Mouse (Mus musculus): ENCODE results near the gene Tap1. TPM values are rescaled to one million over a fixed set of nuclear protein-coding genes. Genes with fewer than 3 reads are reported as not detected.
A peak's percentile ranks its signal among the peaks of the same experiment; 100 is the strongest.

Gene Tap1
- polyA plus RNA-seq, 1 experiment from 2014 or later = 7.2 TPM

DNA sequence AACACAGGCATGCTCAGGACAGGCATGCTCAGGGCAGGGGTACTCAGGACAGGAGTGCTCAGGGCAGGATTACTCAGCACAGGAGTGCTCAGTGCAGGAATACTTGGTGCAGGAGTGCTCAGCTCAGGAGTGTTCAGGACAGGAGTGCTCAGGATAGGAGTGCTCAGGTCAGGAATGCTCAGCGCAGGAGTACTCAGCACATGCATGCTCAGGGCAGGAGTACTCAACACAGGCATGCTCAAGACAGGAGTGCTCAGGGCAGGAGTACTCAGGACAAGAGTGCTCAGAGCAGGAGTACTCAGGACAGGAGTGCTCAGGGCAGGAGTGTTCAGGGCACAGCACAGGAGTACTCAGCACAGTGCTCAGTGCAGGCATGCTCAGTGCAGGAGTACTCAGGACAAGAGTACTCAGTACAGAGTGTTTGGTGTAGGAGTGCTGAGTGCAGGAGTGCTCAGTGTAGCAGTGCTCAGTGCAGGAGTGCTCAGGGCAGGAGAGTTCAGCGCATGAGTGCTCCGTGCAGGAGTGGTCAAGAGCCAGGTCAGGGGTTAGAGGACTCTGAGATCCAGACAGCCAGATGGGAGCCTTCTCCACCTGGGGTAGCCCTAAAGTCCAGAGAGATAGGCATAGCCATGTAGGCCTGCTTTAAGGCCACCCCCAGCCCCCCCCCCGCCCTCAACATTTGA, 15.5 kb downstream of the Tap1 start:
- Histone ChIP-seq H3K9ac (replicated peaks; ENCODE audit: low read depth, low read length) (no peak overlapping the region), H3K4me2 (replicated peaks; ENCODE audit: low read depth, low read length) (no peak overlapping the region), H3K9me3 (ENCODE audit: control insufficient read depth, low read depth, low read length) (no peaks in the 10 kb centered on the region), H3K4me1 (ENCODE audit: control insufficient read depth, insufficient read depth, low read length) (0 out of 2 replicates have a peak, but pooled peaks cover 9% of the 10 kb centered on the region), H3K27me3 (ENCODE audit: control insufficient read depth, insufficient read depth, low read length) (peaks cover 11% of the 10 kb centered on the region; the same call in 1 of the 2 replicates), H3K4me3 (ENCODE audit: low read depth, low read length) (no peak overlapping the region), H3K27ac (ENCODE audit: low read length) (no peak overlapping the region), H3K36me3 (ENCODE audit: control insufficient read depth, insufficient read depth, low read length) (no peaks in the 10 kb centered on the region)
- no peak for ATAC-seq (ENCODE audit: insufficient number of reproducible peaks, insufficient read depth, low FRiP score, low read depth)
- WGBS = 76% methylated on average over 4 of the region's 4 CpGs

DNA sequence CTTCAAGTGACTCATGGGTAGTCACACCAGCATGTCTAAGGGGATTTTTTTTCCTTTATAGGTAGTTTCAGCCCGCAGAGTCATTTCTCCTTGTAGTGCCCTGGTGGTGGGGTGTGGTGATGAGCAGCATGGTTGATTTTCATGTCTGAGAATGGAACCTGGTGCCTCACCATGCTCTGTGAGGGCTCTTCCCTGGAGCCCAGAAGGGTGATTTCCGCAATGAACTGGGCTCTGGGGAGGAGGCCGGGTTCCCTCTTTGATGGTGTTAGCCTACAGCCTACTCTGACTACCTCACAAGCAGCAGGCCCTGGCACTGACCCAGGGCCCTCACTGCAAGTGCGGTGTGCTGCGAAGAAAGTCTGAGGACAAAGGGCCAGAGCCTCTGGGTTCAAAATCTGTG, 16.1 kb downstream of the Tap1 start, which contains the start of gene Tap2:
Tap2 (plus strand) TSS at position 84 of the 400 bp plus-strand sequence.
- peaks cover 6% of the 10 kb centered on the region; the same call in 1 of the 2 replicates for H3K27me3 ChIP-seq (ENCODE audit: control insufficient read depth, insufficient read depth, low read length)
- peak within 1 kb of the TSS; percentile 50 for H3K9ac ChIP-seq (replicated peaks; ENCODE audit: low read depth, low read length)
- 0 out of 2 replicates have a peak, but pooled peaks cover 7% of the 10 kb centered on the region for H3K4me1 ChIP-seq (ENCODE audit: control insufficient read depth, insufficient read depth, low read length)
- peak within 1 kb of the TSS; percentile 70 for H3K4me3 ChIP-seq (ENCODE audit: low read depth, low read length)
- ATAC-seq (ENCODE audit: insufficient number of reproducible peaks, insufficient read depth, low FRiP score, low read depth) = no peak
- peak within 1 kb of the TSS; percentile 97 for H3K4me2 ChIP-seq (replicated peaks; ENCODE audit: low read depth, low read length)
- 69% methylated on average over 5 of the region's 5 CpGs for WGBS
- H3K27ac ChIP-seq (ENCODE audit: low read length) = no peak within 1 kb of the TSS
- H3K36me3 ChIP-seq (ENCODE audit: control insufficient read depth, insufficient read depth, low read length) = no peaks in the 10 kb centered on the region
- no peaks in the 10 kb centered on the region for H3K9me3 ChIP-seq (ENCODE audit: control insufficient read depth, low read depth, low read length)

DNA sequence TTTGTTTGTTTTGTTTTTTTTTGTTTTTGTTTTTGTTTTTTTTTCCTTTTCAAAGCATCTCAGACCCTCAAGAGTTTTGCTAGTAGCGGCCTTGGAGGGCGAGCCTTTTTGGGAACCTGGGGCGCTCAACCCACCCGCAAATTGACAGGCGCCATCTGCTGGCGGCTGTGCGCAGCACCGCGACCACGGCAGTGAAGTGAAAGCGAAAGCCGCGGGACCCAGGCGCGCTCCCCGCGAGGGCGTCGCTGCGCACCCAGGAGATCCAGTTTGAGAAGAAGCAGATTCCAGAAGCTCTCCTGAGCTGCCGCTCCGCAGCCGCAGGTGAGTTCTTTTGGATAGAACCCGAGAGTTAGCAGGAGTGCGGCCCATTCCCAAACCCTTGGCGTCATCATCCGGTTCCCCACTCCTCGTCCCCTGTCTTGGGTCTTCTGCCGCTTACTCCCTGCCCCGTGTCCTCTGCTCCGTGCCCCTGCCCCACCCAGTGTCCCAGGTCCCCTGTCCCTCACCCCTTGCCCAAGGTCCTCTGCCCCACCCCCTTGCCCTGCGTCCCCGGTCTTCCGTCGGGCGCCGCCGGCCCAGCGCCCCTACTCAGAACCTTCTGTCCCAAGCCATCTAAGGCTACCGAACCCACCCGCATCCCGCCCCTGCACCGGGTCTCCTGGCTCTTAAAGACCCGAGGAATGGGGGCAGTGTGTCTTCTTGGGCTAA, 17.1 kb downstream of the Tap1 start:
- Histone ChIP-seq H3K36me3 (ENCODE audit: control insufficient read depth, insufficient read depth, low read length) (no peaks in the 10 kb centered on the region), H3K4me2 (replicated peaks; ENCODE audit: low read depth, low read length) (peak overlapping the region; percentile 97), H3K27ac (ENCODE audit: low read length) (no peak overlapping the region), H3K9ac (replicated peaks; ENCODE audit: low read depth, low read length) (peak overlapping the region; percentile 50), H3K27me3 (ENCODE audit: control insufficient read depth, insufficient read depth, low read length) (0 out of 2 replicates have a peak, but pooled peaks cover 3% of the 10 kb centered on the region), H3K4me3 (ENCODE audit: low read depth, low read length) (peak overlapping the region; percentile 70), H3K9me3 (ENCODE audit: control insufficient read depth, low read depth, low read length) (no peaks in the 10 kb centered on the region), H3K4me1 (ENCODE audit: control insufficient read depth, insufficient read depth, low read length) (0 out of 2 replicates have a peak, but pooled peaks cover 7% of the 10 kb centered on the region)
- peak; percentile 63; the same call in 1 of the 2 replicates for ATAC-seq (ENCODE audit: insufficient number of reproducible peaks, insufficient read depth, low FRiP score, low read depth)
- WGBS = 1% methylated on average over 44 of the region's 44 CpGs

DNA sequence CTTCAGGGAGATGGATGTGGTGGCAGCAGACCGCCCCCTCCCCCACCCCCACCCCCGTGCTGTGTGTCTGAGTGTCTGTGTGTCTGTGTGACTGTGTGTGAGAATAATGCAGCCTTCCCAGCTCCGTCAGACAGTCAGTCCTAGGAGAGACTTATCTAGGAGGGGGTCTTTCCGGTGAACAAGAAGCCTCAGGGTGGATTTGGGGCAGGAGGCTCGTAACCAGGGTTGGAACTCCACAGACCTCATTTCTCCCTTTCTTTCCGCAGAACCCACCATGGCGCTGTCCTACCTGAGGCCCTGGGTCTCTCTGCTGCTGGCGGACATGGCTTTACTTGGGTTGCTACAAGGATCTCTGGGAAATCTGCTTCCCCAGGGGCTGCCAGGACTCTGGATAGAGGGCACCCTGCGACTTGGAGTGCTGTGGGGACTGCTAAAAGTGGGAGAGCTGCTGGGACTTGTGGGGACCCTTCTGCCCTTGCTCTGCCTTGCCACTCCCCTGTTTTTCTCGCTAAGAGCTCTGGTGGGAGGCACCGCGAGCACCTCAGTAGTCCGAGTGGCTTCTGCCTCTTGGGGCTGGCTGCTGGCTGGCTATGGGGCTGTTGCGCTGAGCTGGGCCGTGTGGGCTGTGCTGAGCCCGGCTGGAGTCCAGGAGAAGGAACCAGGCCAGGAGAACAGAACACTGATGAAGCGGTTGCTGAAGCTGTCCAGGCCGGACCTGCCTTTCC, 17.8 kb downstream of the Tap1 start:
- WGBS = 15% methylated on average over 18 of the region's 18 CpGs
- H3K27me3 ChIP-seq (ENCODE audit: control insufficient read depth, insufficient read depth, low read length) = 0 out of 2 replicates have a peak, but pooled peaks cover 3% of the 10 kb centered on the region
- peak overlapping the region; percentile 70 for H3K4me3 ChIP-seq (ENCODE audit: low read depth, low read length)
- peak overlapping the region; percentile 50 for H3K9ac ChIP-seq (replicated peaks; ENCODE audit: low read depth, low read length)
- H3K9me3 ChIP-seq (ENCODE audit: control insufficient read depth, low read depth, low read length) = no peaks in the 10 kb centered on the region
- ATAC-seq (ENCODE audit: insufficient number of reproducible peaks, insufficient read depth, low FRiP score, low read depth) = no peak
- H3K4me2 ChIP-seq (replicated peaks; ENCODE audit: low read depth, low read length) = peak overlapping the region; percentile 97
- no peaks in the 10 kb centered on the region for H3K36me3 ChIP-seq (ENCODE audit: control insufficient read depth, insufficient read depth, low read length)
- 0 out of 2 replicates have a peak, but pooled peaks cover 7% of the 10 kb centered on the region for H3K4me1 ChIP-seq (ENCODE audit: control insufficient read depth, insufficient read depth, low read length)
- H3K27ac ChIP-seq (ENCODE audit: low read length) = no peak overlapping the region

DNA sequence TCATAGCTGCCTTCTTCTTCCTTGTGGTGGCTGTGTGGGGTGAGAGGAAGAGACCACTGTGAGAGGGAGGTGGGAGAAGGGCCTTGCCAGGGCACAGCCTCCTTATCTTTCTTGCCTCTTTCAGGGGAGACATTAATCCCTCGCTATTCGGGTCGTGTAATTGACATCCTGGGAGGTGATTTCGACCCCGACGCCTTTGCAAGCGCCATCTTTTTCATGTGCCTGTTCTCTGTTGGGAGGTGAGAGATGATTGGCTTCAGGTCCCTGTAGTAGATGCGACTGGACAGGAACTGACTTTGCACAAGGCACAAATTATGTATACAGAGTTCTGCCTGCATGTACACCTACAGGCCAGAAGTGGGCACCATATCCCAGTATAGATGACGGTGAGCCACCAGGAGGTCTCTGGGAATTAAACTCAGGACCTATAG, 18.4 kb downstream of the Tap1 start:
- Histone ChIP-seq H3K4me1 (ENCODE audit: control insufficient read depth, insufficient read depth, low read length) (0 out of 2 replicates have a peak, but pooled peaks cover 7% of the 10 kb centered on the region), H3K9me3 (ENCODE audit: control insufficient read depth, low read depth, low read length) (no peaks in the 10 kb centered on the region), H3K27ac (ENCODE audit: low read length) (no peak overlapping the region), H3K27me3 (ENCODE audit: control insufficient read depth, insufficient read depth, low read length) (peaks cover 4% of the 10 kb centered on the region; the same call in 1 of the 2 replicates), H3K36me3 (ENCODE audit: control insufficient read depth, insufficient read depth, low read length) (no peaks in the 10 kb centered on the region), H3K4me3 (ENCODE audit: low read depth, low read length) (no peak overlapping the region), H3K4me2 (replicated peaks; ENCODE audit: low read depth, low read length) (peak overlapping the region; percentile 97; the same call in 1 of the 2 replicates), H3K9ac (replicated peaks; ENCODE audit: low read depth, low read length) (no peak overlapping the region)
- no peak; the same call in 1 of the 2 replicates for ATAC-seq (ENCODE audit: insufficient number of reproducible peaks, insufficient read depth, low FRiP score, low read depth)
- WGBS = 29% methylated on average over 9 of the region's 9 CpGs

DNA sequence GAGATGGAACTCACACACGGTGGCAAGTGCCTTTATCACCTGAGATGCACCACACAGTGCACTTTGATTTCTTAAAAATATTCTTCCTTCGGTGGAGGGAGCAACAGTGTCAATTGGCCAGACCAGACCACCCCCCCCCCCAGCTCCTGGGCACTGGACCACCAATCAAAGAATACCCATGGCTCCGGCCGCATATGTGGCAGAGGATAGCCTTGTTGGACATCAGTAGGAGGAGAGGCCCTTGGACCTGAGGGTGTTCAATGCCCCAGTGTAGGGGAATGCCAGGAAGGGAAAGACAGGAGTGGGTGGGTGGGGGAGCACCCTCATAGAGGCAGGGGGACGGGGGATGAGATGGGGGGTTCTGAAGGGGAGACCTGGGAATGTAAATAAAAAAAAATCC, 19.4 kb downstream of the Tap1 start:
- Histone ChIP-seq H3K9ac (replicated peaks; ENCODE audit: low read depth, low read length) (no peak overlapping the region), H3K9me3 (ENCODE audit: control insufficient read depth, low read depth, low read length) (no peaks in the 10 kb centered on the region), H3K27me3 (ENCODE audit: control insufficient read depth, insufficient read depth, low read length) (peaks cover 6% of the 10 kb centered on the region; the same call in 1 of the 2 replicates), H3K4me1 (ENCODE audit: control insufficient read depth, insufficient read depth, low read length) (0 out of 2 replicates have a peak, but pooled peaks cover 7% of the 10 kb centered on the region), H3K4me3 (ENCODE audit: low read depth, low read length) (no peak overlapping the region), H3K27ac (ENCODE audit: low read length) (no peak overlapping the region), H3K4me2 (replicated peaks; ENCODE audit: low read depth, low read length) (no peak overlapping the region), H3K36me3 (ENCODE audit: control insufficient read depth, insufficient read depth, low read length) (no peaks in the 10 kb centered on the region)
- WGBS = 86% methylated on average over 5 of the region's 5 CpGs
- no peak for ATAC-seq (ENCODE audit: insufficient number of reproducible peaks, insufficient read depth, low FRiP score, low read depth)

DNA sequence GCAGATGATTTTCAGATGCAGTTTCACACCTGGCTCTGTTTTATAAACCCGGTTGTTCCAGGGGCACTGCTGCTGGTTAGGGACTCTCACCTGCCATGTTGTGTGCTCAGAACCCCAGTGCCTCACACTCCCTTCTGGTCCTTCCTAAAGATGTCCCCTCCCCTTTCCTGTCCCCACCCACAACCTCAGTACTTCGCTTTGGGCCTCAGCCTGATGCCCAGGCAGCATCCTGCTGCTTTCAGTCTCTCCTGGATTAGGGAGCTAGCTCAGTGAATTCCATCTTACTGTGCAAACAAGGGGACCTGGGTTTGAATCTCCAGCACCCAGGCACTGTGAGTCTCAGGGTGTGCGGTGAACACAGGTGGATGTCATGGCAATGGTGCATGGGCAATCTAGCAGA, 20.1 kb downstream of the Tap1 start:
- Histone ChIP-seq H3K4me2 (replicated peaks; ENCODE audit: low read depth, low read length) (no peak overlapping the region), H3K9ac (replicated peaks; ENCODE audit: low read depth, low read length) (no peak overlapping the region), H3K27ac (ENCODE audit: low read length) (no peak overlapping the region), H3K36me3 (ENCODE audit: control insufficient read depth, insufficient read depth, low read length) (no peaks in the 10 kb centered on the region), H3K27me3 (ENCODE audit: control insufficient read depth, insufficient read depth, low read length) (peaks cover 10% of the 10 kb centered on the region), H3K4me1 (ENCODE audit: control insufficient read depth, insufficient read depth, low read length) (0 out of 2 replicates have a peak, but pooled peaks cover 7% of the 10 kb centered on the region), H3K9me3 (ENCODE audit: control insufficient read depth, low read depth, low read length) (no peaks in the 10 kb centered on the region), H3K4me3 (ENCODE audit: low read depth, low read length) (no peak overlapping the region)
- 69% methylated on average over 3 of the region's 3 CpGs for WGBS
- no peak for ATAC-seq (ENCODE audit: insufficient number of reproducible peaks, insufficient read depth, low FRiP score, low read depth)

DNA sequence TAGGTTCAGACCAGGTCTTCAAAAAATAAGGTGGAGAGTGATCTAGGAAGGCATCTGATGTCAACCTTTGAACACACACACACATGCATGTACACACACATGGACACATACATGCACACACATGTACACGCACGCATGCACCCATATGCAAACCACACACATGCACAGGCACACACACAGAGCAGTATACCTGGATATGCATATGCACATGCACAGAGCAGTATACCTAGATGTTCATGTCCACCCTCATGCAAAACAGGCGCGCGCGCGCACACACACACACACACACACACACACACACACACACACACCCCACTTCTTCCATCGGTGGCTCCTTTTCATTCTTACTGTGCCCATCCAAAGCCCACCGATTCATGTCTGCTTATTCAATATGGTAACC, 20.5 kb downstream of the Tap1 start:
- no peak for ATAC-seq (ENCODE audit: insufficient number of reproducible peaks, insufficient read depth, low FRiP score, low read depth)
- Histone ChIP-seq H3K4me2 (replicated peaks; ENCODE audit: low read depth, low read length) (no peak overlapping the region), H3K9ac (replicated peaks; ENCODE audit: low read depth, low read length) (no peak overlapping the region), H3K27ac (ENCODE audit: low read length) (no peak overlapping the region), H3K9me3 (ENCODE audit: control insufficient read depth, low read depth, low read length) (no peaks in the 10 kb centered on the region), H3K36me3 (ENCODE audit: control insufficient read depth, insufficient read depth, low read length) (no peaks in the 10 kb centered on the region), H3K27me3 (ENCODE audit: control insufficient read depth, insufficient read depth, low read length) (peaks cover 10% of the 10 kb centered on the region), H3K4me3 (ENCODE audit: low read depth, low read length) (no peak overlapping the region), H3K4me1 (ENCODE audit: control insufficient read depth, insufficient read depth, low read length) (0 out of 2 replicates have a peak, but pooled peaks cover 7% of the 10 kb centered on the region)
- 97% methylated on average over 9 of the region's 9 CpGs for WGBS

Measured in stomach, embryonic 14.5 days (tissue).